Mouse (Mus musculus) left cerebral cortex, adult 9 months (tissue): ENCODE data around the gene Foxk1.

Experiments used
- DNase-seq, 2 experiments: peaks; one replicate each; pipeline ENCODE4 v3.0.0; 2022; ENCODE audit warnings: low spot score in 2 of 2

Gene Foxk1

GRCm38 (mm10) chr5:142400981-142401640 lies at the start of gene Foxk1:
Gene Foxk1, plus strand, starts transcription at chr5:142401497.
- DNase-seq = peak; percentile 79 to 94

GRCm38 (mm10) chr5:142352336-142352892 lies 48.9 kb upstream of the Foxk1 start:
- DNase-seq = no peak

GRCm38 (mm10) chr5:142355144-142355543 lies 46.2 kb upstream of the Foxk1 start:
- DNase-seq = no peak

GRCm38 (mm10) chr5:142361166-142361565 lies 40.1 kb upstream of the Foxk1 start:
- no peak for DNase-seq

GRCm38 (mm10) chr5:142362894-142363293 lies 38.4 kb upstream of the Foxk1 start:
- DNase-seq = no peak

GRCm38 (mm10) chr5:142364095-142364494 lies 37.2 kb upstream of the Foxk1 start:
- DNase-seq = no peak

GRCm38 (mm10) chr5:142367085-142368081 lies 33.9 kb upstream of the Foxk1 start:
- DNase-seq = peak; percentile 92 to 99

GRCm38 (mm10) chr5:142368122-142368521 lies 33.2 kb upstream of the Foxk1 start:
- no peak for DNase-seq

GRCm38 (mm10) chr5:142370406-142371171 lies 30.7 kb upstream of the Foxk1 start:
- DNase-seq = no peak

GRCm38 (mm10) chr5:142371172-142372155 lies 29.8 kb upstream of the Foxk1 start:
- no peak for DNase-seq

GRCm38 (mm10) chr5:142372207-142372606 lies 29.1 kb upstream of the Foxk1 start:
- DNase-seq = no peak

GRCm38 (mm10) chr5:142374343-142374742 lies 27.0 kb upstream of the Foxk1 start:
- DNase-seq = no peak

- DNase-seq = no peak
These were observed 25.7 kb upstream of the Foxk1 start for GRCm38 (mm10) chr5:142375641-142376040.

- DNase-seq = no peak
These were observed 25.2 kb upstream of the Foxk1 start for GRCm38 (mm10) chr5:142376071-142376470.

- no peak for DNase-seq
These were observed 23.2 kb upstream of the Foxk1 start for GRCm38 (mm10) chr5:142378068-142378467.

- no peak for DNase-seq
These were observed 20.8 kb upstream of the Foxk1 start for GRCm38 (mm10) chr5:142380491-142380890.

- DNase-seq = peak in 1 of 2 experiments; percentile 55
These were observed 16.2 kb upstream of the Foxk1 start for GRCm38 (mm10) chr5:142384911-142385660.

- no peak for DNase-seq
These were observed 15.0 kb upstream of the Foxk1 start for GRCm38 (mm10) chr5:142386329-142386728.

GRCm38 (mm10) chr5:142386784-142387680 lies 14.3 kb upstream of the Foxk1 start:
- DNase-seq = no peak
